Mouse (Mus musculus) midbrain, embryonic 11.5 days (tissue): ENCODE measurements at regions not wholly inside any gene's neighbourhood (a gene's known extent, or its start where the extent isn't known, plus 50 kb on each side); places are given as distances from the start of the nearest gene placed in this dataset.
A peak's percentile ranks its signal among the peaks of the same experiment; 100 is the strongest.

Experiments
- ATAC-seq: fragments of 200-750 bp; cut with Nextera tagmentation; 2 replicates; pipeline ENCODE4 v1.8.0; 2017; ENCODE audit warnings: moderate TSS enrichment, moderate library complexity; ENCODE audit not compliant: low FRiP score
- DNase-seq: peaks from one replicate; pipeline ENCODE4 v3.0.0; 2015; ENCODE audit warnings: low spot score; ENCODE audit errors: missing footprints
- H3K27ac ChIP-seq: fragments of 300-500 bp; sonication (generic); 2 replicates; pipeline ENCODE4 v1.5.1; 2014; ENCODE audit warnings: low read depth, low read length
- H3K27me3 ChIP-seq: fragments of 300-500 bp; sonication (generic); 2 replicates; pipeline ENCODE4 v1.6.1; 2014; ENCODE audit warnings: mild to moderate bottlenecking, low read length, moderate library complexity, mixed read lengths; ENCODE audit not compliant: control insufficient read depth, insufficient read depth
- H3K36me3 ChIP-seq: fragments of 300-500 bp; sonication (generic); 2 replicates; pipeline ENCODE4 v1.6.1; 2014; ENCODE audit warnings: mild to moderate bottlenecking, low read length, moderate library complexity, mixed read lengths; ENCODE audit not compliant: control insufficient read depth, insufficient read depth
- H3K4me1 ChIP-seq: fragments of 300-500 bp; sonication (generic); 2 replicates; pipeline ENCODE4 v1.6.1; 2014; ENCODE audit warnings: low read length; ENCODE audit not compliant: control insufficient read depth, insufficient read depth
- H3K4me2 ChIP-seq: fragments of 300-500 bp; sonication (generic); 2 replicates; pipeline ENCODE4 v1.6.1; 2014; ENCODE audit warnings: mild to moderate bottlenecking, moderate library complexity
- H3K4me3 ChIP-seq: fragments of 300-500 bp; sonication (generic); 2 replicates; pipeline ENCODE4 v1.5.1; 2014; ENCODE audit warnings: low read depth, low read length
- H3K9ac ChIP-seq: fragments of 300-500 bp; sonication (generic); 2 replicates; pipeline ENCODE4 v1.6.1; 2014; ENCODE audit warnings: low read length
- H3K9me3 ChIP-seq: fragments of 300-500 bp; sonication (generic); 2 replicates; pipeline ENCODE4 v1.6.1; 2016; ENCODE audit warnings: low read length; ENCODE audit not compliant: control insufficient read depth
- WGBS: fragments of 180-500 bp; shearing (Covaris S2); extraction: QIAGEN DNeasy Blood & Tissue Kit; methylation state at CpG from one replicate; pipeline ENCODE4 v1.1.7; 2014; 5-methylcytosine and 5-hydroxymethylcytosine counted together

- Histone ChIP-seq H3K4me2 (no peak overlapping the region), H3K9ac (no peak overlapping the region), H3K27ac (no peak overlapping the region), H3K4me3 (no peak overlapping the region), H3K27me3 (no peaks in the 10 kb centered on the region), H3K4me1 (no peaks in the 10 kb centered on the region), H3K36me3 (no peaks in the 10 kb centered on the region), H3K9me3 (no peaks in the 10 kb centered on the region)
- DNase-seq: no peak
- 84% methylated on average over 9 of the region's 9 CpGs for WGBS
- ATAC-seq: no peak
Measured at GRCm38 (mm10) chr8:92427801-92428200, 70.4 kb downstream of the Irx5 start.

GRCm38 (mm10) chr8:92437075-92437663 lies 79.7 kb downstream of the Irx5 start:
- Histone ChIP-seq H3K4me2 (no peak overlapping the region), H3K4me3 (no peak overlapping the region), H3K27me3 (no peaks in the 10 kb centered on the region), H3K27ac (no peak overlapping the region), H3K9me3 (no peaks in the 10 kb centered on the region), H3K9ac (no peak overlapping the region), H3K36me3 (no peaks in the 10 kb centered on the region), H3K4me1 (peaks cover 6% of the 10 kb centered on the region)
- WGBS: 89% methylated on average over 15 of the region's 15 CpGs
- ATAC-seq (no peak), DNase-seq (no peak)

- Histone ChIP-seq H3K9me3 (no peaks in the 10 kb centered on the region), H3K27me3 (no peaks in the 10 kb centered on the region), H3K4me2 (no peak overlapping the region), H3K9ac (no peak overlapping the region), H3K4me1 (peaks cover 6% of the 10 kb centered on the region), H3K4me3 (no peak overlapping the region), H3K27ac (no peak overlapping the region), H3K36me3 (no peaks in the 10 kb centered on the region)
- DNase-seq (no peak), ATAC-seq (no peak)
- 44% methylated on average over 9 of the region's 9 CpGs for WGBS
Measured at GRCm38 (mm10) chr8:92438294-92438693, 80.9 kb downstream of the Irx5 start.

- DNase-seq (no peak), ATAC-seq (no peak)
- Histone ChIP-seq H3K27ac (no peak overlapping the region), H3K4me1 (peaks cover 6% of the 10 kb centered on the region), H3K36me3 (no peaks in the 10 kb centered on the region), H3K4me3 (no peak overlapping the region), H3K9me3 (no peaks in the 10 kb centered on the region), H3K27me3 (no peaks in the 10 kb centered on the region), H3K4me2 (no peak overlapping the region), H3K9ac (no peak overlapping the region)
- WGBS: 41% methylated on average over 9 of the region's 9 CpGs
Measured at GRCm38 (mm10) chr8:92439713-92440436, 82.5 kb downstream of the Irx5 start.

DNA sequence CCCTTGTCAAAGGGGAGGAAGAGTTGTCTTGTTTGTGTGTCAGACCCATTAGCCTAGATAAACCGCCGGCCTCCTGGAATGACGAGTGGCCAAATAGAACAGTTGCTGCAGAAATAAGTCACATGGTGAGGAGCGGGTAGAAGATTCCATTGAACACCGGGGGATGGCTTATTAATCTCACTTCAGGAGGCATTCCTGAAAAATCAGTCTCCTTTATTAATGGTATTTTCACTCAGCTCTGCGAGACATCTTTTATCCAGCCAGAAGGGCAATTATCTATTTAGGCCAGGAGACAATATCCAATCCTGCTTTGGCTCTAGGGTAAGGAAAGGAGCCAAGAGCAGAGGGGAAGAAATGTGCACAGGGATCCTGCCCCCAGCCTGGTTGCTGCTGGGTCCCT lies 84.7 kb downstream of the Irx5 start:
- DNase-seq: no peak
- 84% methylated on average over 6 of the region's 6 CpGs for WGBS
- H3K27ac ChIP-seq: no peak overlapping the region

DNA sequence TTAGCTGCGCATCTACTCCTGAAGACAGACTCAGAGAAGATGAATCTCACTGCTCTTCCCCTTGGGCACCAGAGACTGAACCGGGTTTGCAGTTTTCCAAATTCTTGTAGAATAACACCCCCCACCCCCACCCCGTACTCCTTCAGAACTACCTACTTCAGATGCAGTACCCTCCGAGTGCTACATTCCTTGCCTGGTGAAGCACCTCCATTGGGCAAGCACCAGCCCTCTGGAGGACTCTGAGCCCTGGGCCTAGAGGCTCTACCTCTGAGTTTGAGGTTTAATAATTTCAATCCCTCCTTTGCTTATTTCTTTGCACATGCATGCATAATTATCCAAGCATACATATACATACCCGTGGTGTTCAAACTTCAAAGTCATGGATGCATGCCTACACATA lies 101.9 kb downstream of the Irx5 start:
- no peak overlapping the region for H3K4me3 ChIP-seq
- H3K27me3 ChIP-seq: peaks cover 7% of the 10 kb centered on the region
- no peak overlapping the region for H3K9ac ChIP-seq
- no peak for DNase-seq
- H3K4me2 ChIP-seq: no peak overlapping the region
- H3K9me3 ChIP-seq: no peaks in the 10 kb centered on the region
- peaks cover 4% of the 10 kb centered on the region; the same call in 1 of the 2 replicates for H3K4me1 ChIP-seq
- no peaks in the 10 kb centered on the region for H3K36me3 ChIP-seq
- H3K27ac ChIP-seq: no peak overlapping the region
- ATAC-seq: no peak
- WGBS: 86% methylated on average over 5 of the region's 5 CpGs

More for the DNA sequence above, 84.7 kb downstream of the Irx5 start:
- peaks cover 6% of the 10 kb centered on the region for H3K4me1 ChIP-seq
- H3K4me3 ChIP-seq: no peak overlapping the region
- no peaks in the 10 kb centered on the region for H3K27me3 ChIP-seq
- H3K9me3 ChIP-seq: no peaks in the 10 kb centered on the region
- H3K4me2 ChIP-seq: no peak overlapping the region
- no peaks in the 10 kb centered on the region for H3K36me3 ChIP-seq
- no peak for ATAC-seq
- H3K9ac ChIP-seq: no peak overlapping the region

GRCm38 (mm10) chr8:92460129-92460953 lies 102.9 kb downstream of the Irx5 start:
- no peaks in the 10 kb centered on the region for H3K9me3 ChIP-seq
- peaks cover 7% of the 10 kb centered on the region for H3K27me3 ChIP-seq
- peak; percentile 97 for DNase-seq
- ATAC-seq: peak; percentile 86
- H3K27ac ChIP-seq: no peak overlapping the region
- H3K4me2 ChIP-seq: peak overlapping the region; percentile 97
- H3K4me3 ChIP-seq: peak overlapping the region; percentile 68
- no peaks in the 10 kb centered on the region for H3K36me3 ChIP-seq
- peak overlapping the region; percentile 85 for H3K9ac ChIP-seq
- H3K4me1 ChIP-seq: peaks cover 4% of the 10 kb centered on the region; the same call in 1 of the 2 replicates
- WGBS: under 1% methylated on average over 93 of the region's 93 CpGs

DNA sequence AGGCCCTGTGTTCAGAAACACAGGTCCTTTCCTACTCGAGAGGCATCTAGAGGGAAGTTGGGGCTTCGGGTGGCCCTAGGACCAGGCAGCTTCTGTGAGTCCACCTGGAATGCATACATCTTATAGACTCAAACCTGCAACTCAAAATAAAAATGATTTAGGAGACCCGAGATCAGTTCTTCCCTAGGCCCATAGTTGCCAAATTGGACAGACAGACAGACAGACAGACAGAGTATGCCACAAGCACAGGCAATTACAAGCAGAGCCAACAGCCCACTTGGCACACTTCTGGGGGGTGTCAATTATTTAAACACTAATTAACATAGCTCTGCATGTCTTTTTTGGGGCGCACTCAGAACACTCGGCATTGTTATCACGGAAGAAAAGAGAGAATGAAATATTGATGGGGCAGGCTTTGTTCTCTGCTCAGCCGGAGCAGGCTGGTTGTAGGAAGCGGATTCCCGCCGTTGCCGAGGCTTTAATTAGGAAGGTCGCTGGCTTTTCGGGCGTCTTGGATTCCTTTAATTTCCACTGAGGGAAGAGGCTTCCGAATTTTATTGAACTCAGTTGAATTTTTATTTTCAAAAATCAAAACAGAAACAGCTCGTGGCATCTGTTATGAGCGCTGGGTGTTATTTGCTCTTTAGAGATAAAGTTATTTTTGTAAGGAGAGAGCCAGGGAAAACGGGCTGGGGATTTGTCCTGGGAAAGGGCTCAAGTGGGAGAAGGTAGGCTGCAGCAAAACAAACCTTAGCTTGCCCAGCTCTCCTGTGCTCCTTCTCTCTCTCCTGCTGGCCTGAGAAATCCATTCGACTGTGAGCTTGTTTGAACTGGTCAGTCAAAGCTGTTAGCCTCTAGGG lies 111.9 kb downstream of the Irx5 start:
- ATAC-seq (no peak), DNase-seq (peak; percentile 92)
- no peak overlapping the region for H3K27ac ChIP-seq

More for the DNA sequence above, 111.9 kb downstream of the Irx5 start:
- H3K9ac ChIP-seq: peak overlapping the region; percentile 32
- 23% methylated on average over 19 of the region's 19 CpGs for WGBS
- peaks cover 12% of the 10 kb centered on the region for H3K4me1 ChIP-seq
- no peaks in the 10 kb centered on the region for H3K9me3 ChIP-seq
- 0 out of 2 replicates have a peak, but pooled peaks cover 2% of the 10 kb centered on the region for H3K27me3 ChIP-seq
- no peaks in the 10 kb centered on the region for H3K36me3 ChIP-seq
- H3K4me3 ChIP-seq: no peak overlapping the region
- H3K4me2 ChIP-seq: no peak overlapping the region
